Mouse (Mus musculus) thymus, postnatal 0 days (tissue): ENCODE results near the gene Syngr3. TPM values are rescaled to one million over a fixed set of nuclear protein-coding genes. Genes with fewer than 3 reads are reported as not detected.
"Not testable (repeated sequence)": the region's sequence is repeated elsewhere in the genome, so short reads cannot be mapped to it uniquely, and the experiment has no call there.

ENCODE experiments used
- DNase-seq: peaks from one replicate; pipeline ENCODE4 v3.0.0-alpha.2; 2015; ENCODE audit warnings: low spot score
- polyA plus RNA-seq: library from polyadenylated mRNA; unstranded; fragments of >200 nt; fragmentation: Nextera tagmentation; extraction: Ambion mirVana; gene quantifications from 2 replicates; pipeline ENCODE4 v1.2.1, GENCODE M21; 2015

The Syngr3 gene
- polyA plus RNA-seq, 1 experiment from 2014 or later, result 0.09 TPM

DNA sequence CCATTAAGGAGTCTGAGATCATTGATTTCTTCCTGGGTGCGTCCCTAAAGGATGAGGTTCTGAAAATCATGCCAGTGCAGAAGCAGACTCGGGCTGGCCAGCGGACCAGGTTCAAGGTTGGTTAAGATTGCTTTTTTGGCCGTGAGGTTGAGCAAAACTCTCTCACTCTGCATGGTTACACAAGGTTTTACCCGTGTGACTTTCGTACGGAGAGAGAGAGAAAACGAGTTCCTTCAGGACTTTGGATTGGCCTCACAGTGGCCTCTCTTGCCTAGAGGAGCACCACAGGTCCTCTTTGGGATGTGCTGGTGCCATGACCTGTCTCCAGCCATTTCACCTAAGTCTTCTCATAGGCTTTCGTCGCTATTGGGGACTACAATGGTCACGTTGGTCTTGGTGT lies 30.9 kb upstream of the Syngr3 start:
- DNase-seq, result not testable (repeated sequence)

GRCm38 (mm10) chr17:24719494-24720222 lies 29.9 kb upstream of the Syngr3 start:
- peak; percentile 98 for DNase-seq

- DNase-seq, result not testable (repeated sequence)
Observed at GRCm38 (mm10) chr17:24718938-24719337, 29.2 kb upstream of the Syngr3 start.

DNA sequence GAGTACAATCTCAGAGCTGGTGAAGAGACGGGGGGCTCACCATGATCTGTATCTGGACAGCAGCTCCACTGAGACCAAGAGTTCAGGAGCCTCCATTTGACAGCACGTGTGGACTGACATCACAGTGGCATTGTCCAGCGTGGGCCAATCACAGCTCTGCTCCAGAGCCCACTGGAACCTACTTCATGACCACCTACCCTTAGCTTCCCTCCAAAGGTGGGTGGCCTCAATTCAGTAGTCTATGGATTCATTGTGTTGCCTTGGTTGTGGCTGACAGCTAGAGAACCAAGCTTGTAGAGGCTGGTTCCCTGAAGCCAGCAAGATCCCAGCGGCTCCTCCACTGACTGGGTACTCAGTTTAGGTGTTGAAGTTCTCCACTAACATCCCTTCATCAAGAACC lies 28.2 kb upstream of the Syngr3 start, which contains the start of the genes Rnf151 and Rps2:
Rnf151 (minus strand) TSS at position 121 of the 400 bp plus-strand sequence.
Rps2 (plus strand) TSS at position 174 of the 400 bp plus-strand sequence.
- DNase-seq, result no peak

GRCm38 (mm10) chr17:24716166-24716682 lies 26.5 kb upstream of the Syngr3 start:
- no peak for DNase-seq

DNA sequence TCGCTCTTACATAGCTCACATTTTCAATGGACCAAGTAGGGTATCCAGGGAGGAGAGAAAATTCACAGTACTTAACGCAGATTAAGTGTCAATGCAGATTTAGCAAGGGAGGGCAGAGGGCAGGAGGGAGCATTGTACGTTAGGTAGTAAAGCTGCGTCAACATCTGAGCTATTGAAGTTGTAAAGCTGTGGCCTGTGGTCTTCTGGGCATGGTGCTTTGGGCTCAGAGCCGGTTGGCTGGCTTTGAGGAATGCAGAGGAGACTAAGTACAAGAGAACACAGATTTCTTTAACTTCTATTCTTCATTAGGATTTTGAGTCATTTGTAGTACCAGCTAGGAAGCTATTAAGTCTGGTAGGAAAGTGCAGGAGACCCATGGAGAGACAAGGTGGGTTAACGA lies 25.8 kb upstream of the Syngr3 start:
- DNase-seq, result no peak

- peak; percentile 62 for DNase-seq
Observed at GRCm38 (mm10) chr17:24708646-24709045, 18.9 kb upstream of the Syngr3 start.

DNA sequence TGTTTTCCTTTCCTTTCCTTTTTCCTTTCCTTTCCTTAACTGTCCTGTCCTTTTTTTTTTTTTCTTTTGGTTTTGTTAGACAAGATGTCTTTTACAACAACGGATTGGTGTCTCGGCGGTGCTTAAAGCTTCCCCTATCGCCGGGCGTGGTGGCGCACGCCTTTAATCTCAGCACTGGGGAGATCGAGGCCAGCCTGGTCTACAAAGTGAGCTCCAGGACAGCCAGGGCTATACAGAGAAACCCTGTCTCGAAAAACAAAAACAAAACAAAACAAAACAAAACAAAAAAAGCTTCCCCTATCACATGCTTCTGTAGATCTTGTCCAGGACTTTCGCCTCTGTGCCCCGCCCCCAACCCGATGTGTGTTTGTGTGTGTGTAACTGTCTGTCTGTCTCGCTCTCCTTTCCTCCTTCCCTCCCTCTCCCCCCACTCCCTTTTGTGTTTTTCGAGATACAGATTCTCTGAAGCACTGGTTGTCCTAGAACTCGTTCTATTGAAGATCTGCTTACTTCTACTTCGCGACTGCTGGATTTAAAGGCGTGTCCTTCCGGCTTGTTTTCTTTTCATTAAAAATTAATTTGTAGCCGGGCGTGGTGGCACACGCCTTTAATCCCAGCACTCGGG lies 18.2 kb upstream of the Syngr3 start:
- DNase-seq, result no peak

DNA sequence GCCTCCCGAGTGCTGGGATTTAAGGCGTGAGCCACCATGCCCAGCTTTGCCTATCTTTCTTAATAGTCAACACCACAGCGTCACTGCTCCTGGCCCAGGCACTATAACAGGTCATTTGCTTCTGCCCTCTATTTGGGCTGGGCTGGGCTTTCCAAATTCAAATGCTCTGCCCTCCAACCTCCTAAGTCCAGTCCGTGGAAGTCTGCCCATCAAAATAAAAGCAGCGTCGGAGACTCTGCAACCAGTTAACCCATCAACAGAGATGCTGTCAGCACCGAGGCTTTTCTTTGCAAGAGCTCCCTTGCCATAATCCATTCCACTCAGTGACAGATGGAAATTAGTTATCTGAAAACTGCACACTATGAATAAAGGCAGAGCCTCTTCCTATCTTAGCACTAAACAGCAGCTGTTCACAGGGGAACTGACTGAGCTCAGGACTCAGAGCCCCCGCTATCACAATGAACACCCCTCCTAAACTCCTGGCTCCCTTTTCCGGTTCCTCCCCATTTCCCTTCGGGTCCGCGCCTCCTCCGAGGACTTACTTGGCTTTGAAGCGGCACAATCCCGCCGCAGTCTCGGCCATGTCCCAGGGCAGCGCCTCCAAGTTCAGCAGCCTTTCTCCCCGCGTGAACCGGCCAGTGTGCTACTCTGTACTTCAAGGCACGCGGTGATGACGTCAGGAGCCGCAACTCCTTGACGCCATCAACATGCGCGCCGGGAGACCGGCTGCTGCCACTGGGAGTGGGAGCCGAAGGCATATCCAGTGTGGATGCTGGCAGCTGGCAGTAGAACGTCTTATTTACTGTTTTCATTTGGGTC lies 17.4 kb upstream of the Syngr3 start, which contains the start of gene Tbl3:
Tbl3 (minus strand) TSS at position 679 of the 819 bp plus-strand sequence.
- DNase-seq, result peak; percentile 95

GRCm38 (mm10) chr17:24705821-24706220 lies 16.1 kb upstream of the Syngr3 start:
- no peak for DNase-seq

DNA sequence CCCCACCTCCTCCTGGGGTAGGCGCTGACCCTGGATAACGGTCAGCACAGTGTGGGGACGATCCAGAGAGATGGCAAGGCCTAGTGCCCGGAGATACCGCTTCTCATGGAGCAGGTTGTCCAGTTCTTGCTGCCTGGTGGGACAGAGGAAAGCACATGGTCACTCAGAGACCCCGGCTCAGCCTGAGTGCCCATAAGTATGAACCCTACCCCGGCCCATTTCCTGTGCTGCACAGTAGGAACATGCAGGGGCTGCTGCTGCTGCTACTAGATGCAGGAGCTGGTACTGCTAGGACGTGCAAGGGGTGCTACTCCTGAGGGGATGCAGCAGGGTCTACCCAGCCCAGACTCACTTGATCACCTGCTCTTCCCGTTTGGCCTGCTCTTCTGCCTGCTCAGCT lies 11.5 kb upstream of the Syngr3 start:
- DNase-seq, result no peak

GRCm38 (mm10) chr17:24699473-24699872 lies 9.7 kb upstream of the Syngr3 start:
- no peak for DNase-seq

DNA sequence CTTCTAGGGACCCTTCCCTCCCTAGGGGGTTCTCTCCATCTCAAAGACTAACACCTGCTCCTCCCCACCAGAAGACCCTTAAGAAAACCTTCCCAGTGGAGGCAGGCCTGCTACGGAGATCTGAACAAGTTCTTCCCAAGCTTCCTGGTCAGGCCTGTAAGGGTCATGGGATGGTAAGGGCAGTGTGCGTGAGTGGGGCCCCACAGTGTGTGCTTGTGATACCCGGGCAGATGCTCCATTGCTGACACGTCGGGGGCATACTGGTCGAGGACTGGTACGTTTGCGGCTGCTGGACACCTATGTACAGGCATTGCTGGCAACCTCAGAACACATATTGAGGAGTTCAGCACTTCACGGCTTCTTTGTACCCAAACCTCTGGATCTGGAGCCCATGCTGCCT lies 9.0 kb upstream of the Syngr3 start:
- DNase-seq, result no peak

DNA sequence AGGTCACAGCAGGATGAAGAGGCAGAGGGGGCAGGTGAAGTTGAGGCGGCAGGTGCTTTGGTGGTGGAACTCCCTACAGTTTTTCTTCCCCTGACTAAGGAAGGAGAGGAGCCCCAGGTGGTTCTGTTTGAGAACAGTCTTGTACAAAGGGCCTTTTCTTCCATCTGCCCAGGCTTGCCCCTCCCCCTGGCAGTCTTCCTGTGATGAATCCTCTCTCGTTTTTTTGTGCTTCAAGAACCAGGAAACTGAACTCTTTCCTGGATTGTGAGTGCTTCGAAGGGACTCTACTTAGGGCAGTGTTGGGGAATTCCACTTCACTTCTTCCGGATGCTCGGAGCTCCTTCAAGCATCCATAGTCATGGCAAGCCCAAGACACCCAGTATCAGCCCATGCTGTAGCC lies 8.2 kb upstream of the Syngr3 start:
- no peak for DNase-seq

DNA sequence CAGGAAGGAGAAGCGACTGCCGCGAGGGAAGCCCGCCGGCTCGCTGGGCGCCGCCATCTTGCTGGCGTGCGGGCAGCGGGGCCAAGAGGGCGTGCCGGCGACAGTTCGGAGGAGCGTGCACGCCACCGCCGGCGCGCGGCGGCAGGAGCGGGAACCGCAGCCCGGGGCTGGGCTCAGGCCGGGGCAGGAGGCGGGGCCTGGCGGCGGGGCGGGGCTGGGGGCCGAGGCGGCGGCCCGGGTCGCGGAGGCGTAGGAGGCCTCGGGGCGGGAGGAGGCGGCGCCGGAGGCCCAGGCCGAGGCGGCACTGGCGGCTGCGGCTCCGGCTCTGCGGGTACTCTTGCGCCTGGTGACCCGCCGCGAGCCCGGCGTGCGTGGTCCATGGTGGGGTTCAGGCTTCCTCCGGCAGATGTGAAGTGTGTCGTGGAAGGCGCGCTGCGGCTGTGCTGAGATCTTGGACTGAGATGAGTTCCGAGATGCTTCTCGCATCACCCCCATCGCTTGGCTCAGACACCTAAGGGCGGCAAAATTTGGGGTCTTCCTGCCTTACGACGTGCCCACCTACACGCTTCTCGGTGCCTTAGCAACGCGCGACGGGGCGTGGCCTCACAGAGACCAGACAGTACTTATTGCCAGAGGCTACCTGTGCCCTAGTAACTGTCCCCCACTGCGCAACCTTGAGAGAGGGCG lies 6.4 kb upstream of the Syngr3 start, which contains the start of the genes Gfer and Noxo1:
Gfer (minus strand) TSS at position 146 of the 687 bp plus-strand sequence.
Noxo1 (plus strand) TSS at position 224 of the 687 bp plus-strand sequence.
- peak; percentile 79 for DNase-seq

- DNase-seq, result no peak
Observed at GRCm38 (mm10) chr17:24695326-24696010, 5.7 kb upstream of the Syngr3 start.

- DNase-seq, result no peak
Observed at GRCm38 (mm10) chr17:24692385-24692784, 2.6 kb upstream of the Syngr3 start.

- no peak for DNase-seq
Observed at GRCm38 (mm10) chr17:24687599-24687998, 2.2 kb downstream of the Syngr3 start.

DNA sequence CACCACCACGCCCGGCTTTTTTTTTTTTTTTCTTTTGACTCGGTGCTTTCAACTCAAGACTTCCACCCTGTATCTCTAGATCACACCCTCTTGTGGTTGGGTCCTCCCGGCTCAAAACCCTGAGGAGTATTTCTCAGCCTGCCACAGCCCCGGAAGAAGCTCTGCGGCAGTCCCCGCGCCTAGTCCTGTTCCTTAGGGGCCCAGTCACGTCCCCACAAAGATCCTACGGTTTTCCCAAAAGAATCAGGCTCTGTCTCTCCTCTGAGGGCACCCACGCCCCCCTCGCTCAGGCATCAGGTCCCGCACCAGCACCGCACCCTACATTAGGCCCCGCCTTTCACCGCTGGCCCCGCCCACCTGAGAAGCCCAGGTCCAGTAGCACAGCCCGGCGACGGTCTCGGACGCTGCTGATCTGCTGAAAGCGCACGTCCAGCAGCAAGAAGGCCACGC lies 2.6 kb downstream of the Syngr3 start:
- DNase-seq, result peak; percentile 70

DNA sequence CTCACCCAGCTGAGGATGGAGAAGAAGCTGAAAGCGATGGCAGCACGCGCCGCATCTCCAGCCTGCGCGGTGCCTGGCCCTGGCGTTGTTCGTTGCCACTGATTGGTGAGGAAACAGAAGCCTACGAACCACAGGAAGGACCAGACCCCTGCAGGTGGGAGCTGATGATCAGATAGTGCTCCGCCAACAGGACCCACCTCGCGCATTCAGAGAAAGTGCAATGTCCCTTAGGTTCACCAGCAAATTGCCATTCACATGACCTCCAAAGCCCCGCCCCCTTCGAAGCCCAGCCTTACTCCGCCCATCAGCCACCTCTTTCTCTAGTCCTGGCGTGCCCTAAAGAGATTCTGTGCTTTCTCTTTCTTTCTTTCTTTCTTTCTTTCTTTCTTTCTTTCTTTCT lies 3.2 kb downstream of the Syngr3 start:
- DNase-seq, result peak; percentile 44
